Mouse (Mus musculus): Measurements from ENCODE around the gene Diaph2. TPM values are rescaled to one million over a fixed set of nuclear protein-coding genes. Genes with fewer than 3 reads are reported as not detected.

Gene Diaph2
- 10 to 100 TPM; 56.7 to 57.2 TPM for total RNA-seq (2023)

GRCm38 (mm10) chrX:129749571-129750061 lies at the start of gene Diaph2:
Gene Diaph2, plus strand, starts transcription at chrX:129749742.

Data from neutrophil, adult 59 days (primary cell).